Mouse (Mus musculus): ENCODE measurements at regions not wholly inside any gene's neighbourhood (a gene's known extent, or its start where the extent isn't known, plus 50 kb on each side); places are given as distances from the start of the nearest gene placed in this dataset.

GRCm38 (mm10) chr13:91368664-91369063, 91.4 kb upstream of the Ssbp2 start:
- Histone ChIP-seq H3K27me3 (ENCODE audit: control insufficient read depth, insufficient read depth, low read length) (no peaks in the 10 kb centered on the region), H3K27ac (ENCODE audit: insufficient read depth, low read length) (no peak overlapping the region), H3K4me3 (ENCODE audit: extremely low read depth, insufficient read depth, insufficient read length) (no peak overlapping the region), H3K4me1 (ENCODE audit: control insufficient read depth, insufficient read depth, insufficient read length) (peaks cover 7% of the 10 kb centered on the region; the same call in 1 of the 2 replicates), H3K36me3 (ENCODE audit: control insufficient read depth, insufficient read depth, low read length) (no peaks in the 10 kb centered on the region)
- no peak for TF ChIP-seq CTCF (IDR thresholded peaks at IDR 0.05; ENCODE audit: extremely low read depth, insufficient read depth, insufficient read length, insufficient replicate concordance)
- TF ChIP-seq POLR2A (IDR thresholded peaks at IDR 0.05; ENCODE audit: low read depth, low read length) = no peak
- 97% methylated on average over 7 of the region's 7 CpGs for WGBS
- DNase-seq (ENCODE audit: low read depth in 1 of 2, low spot score in 2 of 2) = no peak

- 36% methylated on average over 3 of the region's 3 CpGs for WGBS
- DNase-seq (ENCODE audit: low read depth in 1 of 2, low spot score in 2 of 2) = no peak
These were observed 90.1 kb upstream of the Ssbp2 start for GRCm38 (mm10) chr13:91370021-91370420.

GRCm38 (mm10) chr13:91370441-91370840, 89.6 kb upstream of the Ssbp2 start:
- Histone ChIP-seq H3K27ac (ENCODE audit: insufficient read depth, low read length) (peak overlapping the region; percentile 95), H3K27me3 (ENCODE audit: control insufficient read depth, insufficient read depth, low read length) (no peaks in the 10 kb centered on the region), H3K4me3 (ENCODE audit: extremely low read depth, insufficient read depth, insufficient read length) (peak overlapping the region; percentile 63; the same call in 1 of the 2 replicates), H3K36me3 (ENCODE audit: control insufficient read depth, insufficient read depth, low read length) (no peaks in the 10 kb centered on the region), H3K4me1 (ENCODE audit: control insufficient read depth, insufficient read depth, insufficient read length) (peaks cover 7% of the 10 kb centered on the region; the same call in 1 of the 2 replicates)
- peak in 1 of 2 experiments; percentile 52 for DNase-seq (ENCODE audit: low read depth in 1 of 2, low spot score in 2 of 2)
- TF ChIP-seq CTCF (IDR thresholded peaks at IDR 0.05; ENCODE audit: extremely low read depth, insufficient read depth, insufficient read length, insufficient replicate concordance) (no peak), POLR2A (IDR thresholded peaks at IDR 0.05; ENCODE audit: low read depth, low read length) (no peak; the same call in 1 of the 2 replicates)
- 0% methylated on average over 11 of the region's 11 CpGs for WGBS

More at GRCm38 (mm10) chr13:91370021-91370420, 90.1 kb upstream of the Ssbp2 start:
- no peaks in the 10 kb centered on the region for H3K27me3 ChIP-seq (ENCODE audit: control insufficient read depth, insufficient read depth, low read length)
- no peak for TF ChIP-seq POLR2A (IDR thresholded peaks at IDR 0.05; ENCODE audit: low read depth, low read length)
- TF ChIP-seq CTCF (IDR thresholded peaks at IDR 0.05; ENCODE audit: extremely low read depth, insufficient read depth, insufficient read length, insufficient replicate concordance) = no peak
- H3K36me3 ChIP-seq (ENCODE audit: control insufficient read depth, insufficient read depth, low read length) = no peaks in the 10 kb centered on the region
- peak overlapping the region; percentile 63; the same call in 1 of the 2 replicates for H3K4me3 ChIP-seq (ENCODE audit: extremely low read depth, insufficient read depth, insufficient read length)
- H3K27ac ChIP-seq (ENCODE audit: insufficient read depth, low read length) = no peak overlapping the region
- peaks cover 7% of the 10 kb centered on the region; the same call in 1 of the 2 replicates for H3K4me1 ChIP-seq (ENCODE audit: control insufficient read depth, insufficient read depth, insufficient read length)

GRCm38 (mm10) chr13:91370886-91371595, 89.0 kb upstream of the Ssbp2 start:
- under 1% methylated on average over 28 of the region's 28 CpGs for WGBS
- TF ChIP-seq CTCF (IDR thresholded peaks at IDR 0.05; ENCODE audit: extremely low read depth, insufficient read depth, insufficient read length, insufficient replicate concordance) (no peak), POLR2A (IDR thresholded peaks at IDR 0.05; ENCODE audit: low read depth, low read length) (peak; percentile 64)
- Histone ChIP-seq H3K27me3 (ENCODE audit: control insufficient read depth, insufficient read depth, low read length) (no peaks in the 10 kb centered on the region), H3K4me1 (ENCODE audit: control insufficient read depth, insufficient read depth, insufficient read length) (peaks cover 7% of the 10 kb centered on the region; the same call in 1 of the 2 replicates), H3K27ac (ENCODE audit: insufficient read depth, low read length) (peak overlapping the region; percentile 95), H3K36me3 (ENCODE audit: control insufficient read depth, insufficient read depth, low read length) (no peaks in the 10 kb centered on the region), H3K4me3 (ENCODE audit: extremely low read depth, insufficient read depth, insufficient read length) (peak overlapping the region; percentile 63)
- peak; percentile 59 to 89 for DNase-seq (ENCODE audit: low read depth in 1 of 2, low spot score in 2 of 2)

- TF ChIP-seq POLR2A (IDR thresholded peaks at IDR 0.05; ENCODE audit: low read depth, low read length) (no peak), CTCF (IDR thresholded peaks at IDR 0.05; ENCODE audit: extremely low read depth, insufficient read depth, insufficient read length, insufficient replicate concordance) (no peak)
- H3K27me3 ChIP-seq (ENCODE audit: control insufficient read depth, insufficient read depth, low read length) = no peaks in the 10 kb centered on the region
- peak overlapping the region; percentile 95; the same call in 1 of the 2 replicates for H3K27ac ChIP-seq (ENCODE audit: insufficient read depth, low read length)
- no peak for DNase-seq (ENCODE audit: low read depth in 1 of 2, low spot score in 2 of 2)
- no peak overlapping the region; the same call in 1 of the 2 replicates for H3K4me3 ChIP-seq (ENCODE audit: extremely low read depth, insufficient read depth, insufficient read length)
- no peaks in the 10 kb centered on the region for H3K36me3 ChIP-seq (ENCODE audit: control insufficient read depth, insufficient read depth, low read length)
- H3K4me1 ChIP-seq (ENCODE audit: control insufficient read depth, insufficient read depth, insufficient read length) = peaks cover 7% of the 10 kb centered on the region; the same call in 1 of the 2 replicates
- 18% methylated on average over 2 of the region's 2 CpGs for WGBS
These were observed 88.5 kb upstream of the Ssbp2 start for GRCm38 (mm10) chr13:91371596-91371987.

GRCm38 (mm10) chr13:91372130-91372875, 87.8 kb upstream of the Ssbp2 start:
- TF ChIP-seq CTCF (IDR thresholded peaks at IDR 0.05; ENCODE audit: extremely low read depth, insufficient read depth, insufficient read length, insufficient replicate concordance) (no peak), POLR2A (IDR thresholded peaks at IDR 0.05; ENCODE audit: low read depth, low read length) (no peak)
- H3K4me1 ChIP-seq (ENCODE audit: control insufficient read depth, insufficient read depth, insufficient read length) = peaks cover 7% of the 10 kb centered on the region; the same call in 1 of the 2 replicates
- no peak overlapping the region for H3K4me3 ChIP-seq (ENCODE audit: extremely low read depth, insufficient read depth, insufficient read length)
- no peaks in the 10 kb centered on the region for H3K27me3 ChIP-seq (ENCODE audit: control insufficient read depth, insufficient read depth, low read length)
- H3K27ac ChIP-seq (ENCODE audit: insufficient read depth, low read length) = no peak overlapping the region
- 68% methylated on average over 11 of the region's 11 CpGs for WGBS
- H3K36me3 ChIP-seq (ENCODE audit: control insufficient read depth, insufficient read depth, low read length) = no peaks in the 10 kb centered on the region
- no peak for DNase-seq (ENCODE audit: low read depth in 1 of 2, low spot score in 2 of 2)
